Mouse (Mus musculus): ENCODE results near the gene Lmbr1.
A peak's percentile ranks its signal among the peaks of the same experiment; 100 is the strongest.
"Not testable (repeated sequence)": the region's sequence is repeated elsewhere in the genome, so short reads cannot be mapped to it uniquely, and the experiment has no call there.

Gene Lmbr1

DNA sequence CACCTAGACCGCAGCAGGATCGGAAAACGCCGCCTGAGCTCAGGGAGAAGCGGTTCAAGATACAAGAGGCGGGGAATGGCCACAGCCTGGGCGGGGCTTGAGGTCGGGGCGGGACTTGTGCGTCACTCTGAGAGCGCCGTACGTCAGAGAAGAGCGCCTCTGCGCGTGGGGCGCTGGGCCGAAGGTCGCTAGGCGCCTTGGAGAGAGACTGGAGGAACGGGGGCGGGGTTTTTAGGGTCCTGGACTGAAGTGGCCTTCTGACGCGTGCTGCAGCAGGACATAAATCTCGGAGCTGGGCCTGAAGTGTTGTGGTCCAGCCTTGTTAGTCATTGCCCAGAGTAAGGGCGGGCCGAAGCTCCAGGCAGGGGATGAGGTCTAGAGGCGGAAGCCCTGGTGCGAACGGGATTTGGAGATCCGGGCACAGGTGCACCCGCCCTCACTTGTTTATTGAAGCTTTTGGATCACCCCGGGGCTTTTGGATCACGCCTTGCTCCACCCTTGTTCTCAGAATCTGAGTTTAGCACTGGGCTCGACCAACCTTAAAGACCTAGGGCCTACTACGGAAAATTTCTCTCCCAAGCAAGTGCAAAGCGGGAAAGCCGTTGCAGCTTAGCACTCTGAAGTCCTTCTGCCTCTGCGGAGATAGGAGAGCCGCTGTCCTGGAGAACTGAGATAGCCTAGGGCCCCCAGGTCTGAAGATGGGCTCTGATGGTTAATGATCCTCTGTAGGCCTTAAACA, at the start of gene Lmbr1:
TSS of gene Lmbr1 (minus strand) at position 93 of the 739 bp plus-strand sequence.
- peak; percentile 93 for DNase-seq

GRCm38 (mm10) chr5:29423330-29423729, 45.1 kb upstream of the Lmbr1 start:
- not testable (repeated sequence) for DNase-seq

DNA sequence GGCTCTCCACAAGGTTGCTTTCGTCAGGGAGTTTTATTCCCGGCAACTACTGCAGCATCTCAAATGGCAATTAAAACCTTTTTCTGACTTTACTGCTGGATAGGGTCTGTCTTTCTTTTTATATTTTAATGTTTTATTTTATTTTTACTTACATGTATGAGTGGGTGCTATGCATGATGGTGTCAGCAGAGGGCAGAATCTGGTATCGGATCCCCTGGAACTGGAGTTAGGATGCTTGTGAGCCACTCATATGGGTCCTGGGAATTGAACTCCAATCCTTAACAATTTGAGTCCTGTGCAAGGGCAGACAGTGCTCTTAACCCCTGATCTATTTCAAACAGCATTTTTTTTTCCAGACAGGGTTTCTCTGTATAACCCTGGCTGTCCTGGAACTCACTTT, 34.9 kb upstream of the Lmbr1 start:
- DNase-seq = no peak

DNA sequence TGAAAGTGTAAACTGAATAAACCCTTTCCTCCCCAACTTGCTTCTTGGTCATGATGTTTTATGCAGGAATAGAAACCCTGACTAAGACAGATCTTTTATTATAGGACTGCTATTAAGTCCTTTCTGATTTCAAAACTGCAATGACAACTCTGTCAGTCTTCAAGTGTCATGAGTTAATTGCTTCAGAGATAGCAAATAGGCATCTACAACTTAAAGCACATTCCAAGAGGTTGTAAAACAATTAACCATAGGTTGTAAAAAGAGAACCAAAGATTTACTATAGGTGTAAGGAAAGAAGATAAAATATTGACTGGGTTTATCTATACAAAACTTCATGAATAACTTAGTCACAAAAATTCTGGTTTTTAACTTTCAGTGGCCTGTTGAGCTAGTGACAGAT, 32.7 kb upstream of the Lmbr1 start:
- DNase-seq = no peak

DNA sequence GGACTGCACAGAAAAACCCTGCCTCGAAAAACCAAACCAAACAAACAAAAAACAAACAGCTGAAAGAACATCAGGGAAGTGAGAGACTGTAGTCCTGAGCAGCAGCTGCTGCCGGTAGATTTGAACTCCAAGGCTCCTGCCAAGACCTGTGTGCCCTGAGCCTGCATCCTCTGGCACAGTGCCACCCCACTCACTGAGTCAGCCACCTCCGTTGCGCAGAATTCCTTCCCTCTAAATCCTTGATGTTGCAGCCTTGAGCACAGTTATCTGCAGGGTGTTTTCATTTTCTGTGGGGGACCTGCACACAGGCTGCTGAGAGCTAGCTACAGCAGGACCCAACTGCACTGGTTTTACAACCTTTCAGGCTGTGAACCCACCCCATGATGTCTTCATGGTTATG, 20.2 kb upstream of the Lmbr1 start:
- no peak for DNase-seq

GRCm38 (mm10) chr5:29388944-29389765, 11.0 kb upstream of the Lmbr1 start:
- DNase-seq = peak; percentile 70

GRCm38 (mm10) chr5:29388181-29388943, 10.2 kb upstream of the Lmbr1 start:
- no peak for DNase-seq

- no peak for DNase-seq
These were observed 9.4 kb upstream of the Lmbr1 start for GRCm38 (mm10) chr5:29387591-29387990.

GRCm38 (mm10) chr5:29382776-29383175, 4.6 kb upstream of the Lmbr1 start:
- no peak for DNase-seq

DNA sequence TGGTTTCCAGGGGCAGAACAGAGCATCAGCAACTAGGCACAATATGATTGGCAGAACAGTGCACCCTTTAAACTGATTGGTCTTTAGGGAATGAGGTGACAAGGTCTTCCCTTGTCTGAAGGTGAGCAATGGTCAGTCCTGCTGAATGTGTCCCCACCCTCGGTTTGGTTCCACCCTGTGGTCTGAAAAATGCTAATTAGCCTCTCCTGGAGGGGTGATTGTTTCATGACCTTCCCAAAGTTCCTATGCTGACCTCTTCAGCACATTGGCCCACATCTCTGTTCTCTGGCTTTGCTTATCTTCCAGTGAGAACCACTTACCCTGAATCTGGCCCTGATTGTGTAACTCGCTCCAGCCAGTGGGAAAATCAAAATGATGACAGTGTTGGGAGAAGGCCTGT, 1.9 kb upstream of the Lmbr1 start:
- DNase-seq = no peak

- peak; percentile 40 for DNase-seq
These were observed 446 bp downstream of the Lmbr1 start for GRCm38 (mm10) chr5:29377590-29378297.

DNA sequence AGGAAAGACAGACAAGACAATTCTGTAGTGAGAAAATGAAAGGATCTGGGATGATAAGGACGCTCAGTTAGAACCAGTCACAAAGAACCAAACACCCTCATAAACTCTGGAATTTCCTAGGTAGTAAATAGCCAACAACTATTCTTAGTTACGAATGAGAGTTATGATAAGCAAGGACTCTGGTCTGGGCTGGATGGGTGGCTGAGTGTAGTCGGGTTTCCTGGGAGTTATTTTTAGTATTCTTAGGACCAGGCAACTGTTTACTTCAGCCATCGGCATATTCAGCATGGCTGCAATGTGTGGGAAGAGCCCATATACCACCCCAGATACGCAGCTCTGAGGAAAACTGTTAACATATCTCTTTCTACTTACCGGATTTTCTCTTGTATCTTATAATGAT, 14.7 kb downstream of the Lmbr1 start:
- DNase-seq = no peak

DNA sequence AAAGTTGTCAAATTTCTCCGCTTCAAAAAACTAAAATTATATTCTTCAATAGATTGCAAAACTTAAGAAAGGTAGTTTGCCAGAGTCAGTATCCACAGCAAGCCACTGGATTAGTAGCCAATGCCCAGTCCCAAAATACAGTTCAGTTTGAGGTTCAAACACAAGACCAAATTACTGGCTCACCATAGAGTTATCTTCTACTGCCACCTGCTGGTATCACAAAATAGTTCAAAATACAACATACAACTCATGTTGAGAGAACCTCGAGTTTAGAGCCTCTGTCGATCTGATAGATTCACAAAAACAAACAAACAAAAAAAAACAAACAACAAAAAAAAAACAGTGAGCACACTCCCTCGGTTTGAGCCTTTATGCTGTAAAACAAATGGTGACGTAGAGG, 42.4 kb downstream of the Lmbr1 start:
- DNase-seq = no peak

DNA sequence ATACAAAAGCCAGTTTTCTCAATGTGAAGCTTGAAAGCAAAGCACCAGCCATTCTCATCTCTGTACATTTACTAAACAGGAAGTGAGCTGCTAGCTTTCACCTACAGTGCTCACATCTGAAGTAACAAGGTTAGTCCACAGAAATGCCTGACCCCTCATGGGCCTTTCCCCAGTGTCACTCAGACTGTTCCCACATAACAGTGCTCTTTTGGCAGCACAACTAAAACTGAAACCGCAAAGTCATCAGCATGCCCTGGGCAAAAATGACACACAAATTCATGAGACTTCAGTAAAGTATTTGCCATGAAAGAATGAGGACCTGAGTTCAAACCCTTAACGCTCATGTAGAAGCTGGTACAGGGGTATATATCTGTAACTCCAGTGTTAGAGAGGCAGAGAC, 55.7 kb downstream of the Lmbr1 start:
- DNase-seq = no peak

GRCm38 (mm10) chr5:29309191-29309590, 69.0 kb downstream of the Lmbr1 start:
- no peak for DNase-seq

GRCm38 (mm10) chr5:29293194-29293593, 85.0 kb downstream of the Lmbr1 start:
- peak; percentile 52 for DNase-seq

GRCm38 (mm10) chr5:29290110-29290509, 88.1 kb downstream of the Lmbr1 start:
- DNase-seq = no peak

- no peak for DNase-seq
These were observed 88.5 kb downstream of the Lmbr1 start for GRCm38 (mm10) chr5:29289703-29290102.

- DNase-seq = no peak
These were observed 97.1 kb downstream of the Lmbr1 start for GRCm38 (mm10) chr5:29281081-29281480.

DNA sequence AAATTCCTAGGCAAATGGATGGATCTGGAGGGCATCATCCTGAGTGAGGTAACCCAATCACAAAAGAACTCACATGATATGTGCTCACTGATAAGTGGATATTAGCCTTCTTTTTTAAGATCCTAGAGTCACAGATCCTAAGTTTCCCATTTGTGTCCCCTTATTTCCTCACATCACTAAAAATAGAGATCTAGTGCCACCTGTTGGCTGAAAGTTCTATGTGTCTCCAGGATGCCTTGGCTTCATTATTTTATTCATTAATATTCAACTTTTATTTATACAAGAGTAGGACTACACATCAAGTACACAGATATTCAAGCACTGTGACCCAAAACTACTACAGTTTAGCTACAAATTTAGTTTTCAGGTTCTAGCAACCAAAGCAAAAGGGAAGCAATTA, 103.4 kb downstream of the Lmbr1 start:
- DNase-seq = no peak

DNA sequence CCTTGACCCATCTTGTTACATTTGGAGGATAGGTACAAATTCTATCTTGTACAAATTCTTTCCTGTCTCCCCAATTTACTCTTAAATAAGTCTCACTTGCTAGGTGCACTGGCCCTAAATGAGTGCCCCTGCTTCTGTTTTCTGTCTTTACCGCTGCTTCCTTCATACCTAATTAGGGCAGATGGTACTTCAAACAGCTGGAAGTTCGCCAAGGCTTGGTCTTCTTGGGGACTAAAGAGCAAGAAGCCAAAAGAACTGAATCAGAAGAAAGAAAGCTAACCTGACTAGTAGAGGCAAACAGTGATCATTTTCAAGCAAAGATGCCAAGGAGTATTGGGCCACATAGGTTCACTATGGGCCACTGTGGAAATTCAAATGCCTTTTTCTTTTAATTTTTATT, 104.8 kb downstream of the Lmbr1 start:
- no peak for DNase-seq

GRCm38 (mm10) chr5:29270879-29271278, 107.3 kb downstream of the Lmbr1 start:
- DNase-seq = no peak

- peak; percentile 6 for DNase-seq
These were observed 124.3 kb downstream of the Lmbr1 start for GRCm38 (mm10) chr5:29253876-29254275.
